Mouse (Mus musculus): Measurements from ENCODE around the gene Sez6. TPM values are rescaled to one million over a fixed set of nuclear protein-coding genes. Genes with fewer than 3 reads are reported as not detected.

The Sez6 gene
- polyA plus RNA-seq, 1 experiment from 2014 or later = 0.34 TPM

DNA sequence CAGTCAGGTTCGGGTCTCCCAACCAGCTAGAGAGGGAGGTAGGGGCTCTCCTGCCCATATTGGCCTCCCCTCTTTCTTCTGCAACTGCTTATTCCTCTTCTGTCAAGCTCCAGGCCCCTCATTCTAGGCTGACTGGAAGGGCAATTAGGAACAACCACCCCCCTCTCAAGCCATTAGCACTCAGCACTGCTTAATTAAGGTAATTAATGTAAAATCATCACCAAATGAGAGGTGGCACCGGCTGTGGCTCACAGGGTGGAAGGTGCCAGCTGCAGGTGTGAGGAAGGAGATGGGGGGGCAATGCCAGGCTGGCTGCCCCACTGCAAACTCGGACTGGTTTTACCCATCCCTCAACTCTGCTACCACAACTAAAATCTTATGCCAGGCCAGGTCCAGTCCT lies 25.8 kb downstream of the Sez6 start:
- no peaks in the 10 kb centered on the region for H3K9me3 ChIP-seq (ENCODE audit: control insufficient read depth, low read length)
- WGBS = 52% methylated on average over 3 of the region's 3 CpGs
- no peaks in the 10 kb centered on the region for H3K4me1 ChIP-seq (replicated peaks; ENCODE audit: control insufficient read depth, insufficient read depth, low read length)
- no peak overlapping the region for H3K4me2 ChIP-seq (ENCODE audit: low read depth, low read length)
- peaks cover 2% of the 10 kb centered on the region; the same call in 1 of the 2 replicates for H3K27me3 ChIP-seq (ENCODE audit: control insufficient read depth, insufficient read depth, low read depth, low read length)
- no peak overlapping the region for H3K9ac ChIP-seq (ENCODE audit: low read length)
- no peak for ATAC-seq (ENCODE audit: low read depth)
- H3K27ac ChIP-seq (ENCODE audit: low read length) = no peak overlapping the region
- H3K4me3 ChIP-seq (ENCODE audit: low read length) = no peak overlapping the region
- H3K36me3 ChIP-seq (ENCODE audit: control insufficient read depth, insufficient read depth, low read length) = no peaks in the 10 kb centered on the region

DNA sequence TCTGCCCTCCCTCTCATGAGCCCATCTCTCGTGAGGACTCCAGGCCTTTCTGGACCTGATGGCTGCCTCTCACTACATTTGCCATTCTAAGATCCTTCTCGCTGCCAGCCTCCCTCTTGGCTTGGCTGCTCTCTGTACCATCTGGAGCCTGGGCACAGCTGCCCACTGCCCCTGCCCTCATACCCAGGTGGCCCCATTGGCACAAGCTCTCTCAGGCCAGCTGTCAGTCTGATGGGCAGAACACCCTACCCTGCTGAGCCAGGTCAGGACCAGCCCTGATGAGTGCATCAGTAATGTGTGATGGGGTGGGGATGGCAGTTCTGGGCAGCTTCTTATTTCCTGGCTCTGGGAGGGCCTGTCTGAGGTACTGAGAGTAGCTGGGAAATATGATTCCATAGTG lies 27.7 kb downstream of the Sez6 start:
- WGBS = 68% methylated on average over 2 of the region's 2 CpGs
- no peak for ATAC-seq (ENCODE audit: low read depth)
- no peak overlapping the region for H3K4me3 ChIP-seq (ENCODE audit: low read length)
- H3K27me3 ChIP-seq (ENCODE audit: control insufficient read depth, insufficient read depth, low read depth, low read length) = peaks cover 1% of the 10 kb centered on the region; the same call in 1 of the 2 replicates
- no peak overlapping the region for H3K9ac ChIP-seq (ENCODE audit: low read length)
- H3K36me3 ChIP-seq (ENCODE audit: control insufficient read depth, insufficient read depth, low read length) = no peaks in the 10 kb centered on the region
- no peak overlapping the region for H3K27ac ChIP-seq (ENCODE audit: low read length)
- no peak overlapping the region for H3K4me2 ChIP-seq (ENCODE audit: low read depth, low read length)
- H3K9me3 ChIP-seq (ENCODE audit: control insufficient read depth, low read length) = no peaks in the 10 kb centered on the region
- H3K4me1 ChIP-seq (replicated peaks; ENCODE audit: control insufficient read depth, insufficient read depth, low read length) = no peaks in the 10 kb centered on the region

DNA sequence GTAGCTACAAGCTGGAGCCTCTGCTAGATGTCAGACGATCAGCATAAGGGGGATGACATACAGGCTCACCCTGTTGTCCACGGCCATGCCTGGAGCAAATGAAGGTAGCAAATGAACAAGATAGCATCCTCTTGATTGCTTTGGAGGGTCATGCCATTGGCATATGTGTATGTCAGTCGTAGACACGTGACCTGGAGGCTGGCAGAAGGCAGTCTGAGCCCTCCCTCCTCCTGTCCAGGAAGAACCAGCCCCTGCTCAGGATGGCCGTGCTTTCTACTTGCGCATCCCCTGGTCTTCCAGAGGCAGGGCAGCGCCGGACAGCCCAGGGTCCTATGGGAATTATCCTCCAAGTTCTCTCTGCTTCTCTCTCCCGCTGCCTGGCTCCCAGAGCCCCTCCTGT lies 28.3 kb downstream of the Sez6 start:
- Histone ChIP-seq H3K4me2 (ENCODE audit: low read depth, low read length) (no peak overlapping the region), H3K36me3 (ENCODE audit: control insufficient read depth, insufficient read depth, low read length) (no peaks in the 10 kb centered on the region), H3K4me1 (replicated peaks; ENCODE audit: control insufficient read depth, insufficient read depth, low read length) (no peaks in the 10 kb centered on the region), H3K27me3 (ENCODE audit: control insufficient read depth, insufficient read depth, low read depth, low read length) (no peaks in the 10 kb centered on the region), H3K4me3 (ENCODE audit: low read length) (no peak overlapping the region), H3K9ac (ENCODE audit: low read length) (no peak overlapping the region), H3K9me3 (ENCODE audit: control insufficient read depth, low read length) (no peaks in the 10 kb centered on the region), H3K27ac (ENCODE audit: low read length) (no peak overlapping the region)
- WGBS = 50% methylated on average over 9 of the region's 9 CpGs
- ATAC-seq (ENCODE audit: low read depth) = no peak

DNA sequence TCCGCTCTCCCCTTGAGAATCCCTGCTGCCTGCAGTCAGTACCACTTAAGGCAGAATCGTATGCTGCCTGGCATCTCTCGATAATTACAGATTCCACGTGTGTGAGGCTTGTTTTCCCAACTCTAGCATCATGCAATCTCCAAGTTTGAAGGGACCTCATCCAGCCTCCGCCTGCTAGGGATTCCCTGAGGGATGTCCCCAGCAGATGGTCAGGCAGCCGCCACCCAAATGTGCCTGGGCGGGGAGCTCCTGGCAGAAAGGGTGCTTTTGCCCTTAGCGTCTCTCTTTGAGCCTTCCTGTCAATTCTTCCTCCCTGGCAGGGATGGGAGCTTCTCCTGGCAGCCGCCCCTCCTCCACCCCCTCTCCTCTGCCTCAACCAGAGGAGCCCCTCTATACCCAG lies 29.6 kb downstream of the Sez6 start:
- 50% methylated on average over 9 of the region's 9 CpGs for WGBS
- Histone ChIP-seq H3K4me2 (ENCODE audit: low read depth, low read length) (no peak overlapping the region), H3K4me3 (ENCODE audit: low read length) (no peak overlapping the region), H3K27ac (ENCODE audit: low read length) (no peak overlapping the region), H3K27me3 (ENCODE audit: control insufficient read depth, insufficient read depth, low read depth, low read length) (no peaks in the 10 kb centered on the region), H3K4me1 (replicated peaks; ENCODE audit: control insufficient read depth, insufficient read depth, low read length) (peaks cover 2% of the 10 kb centered on the region; the same call in 1 of the 2 replicates), H3K9me3 (ENCODE audit: control insufficient read depth, low read length) (no peaks in the 10 kb centered on the region), H3K9ac (ENCODE audit: low read length) (no peak overlapping the region), H3K36me3 (ENCODE audit: control insufficient read depth, insufficient read depth, low read length) (no peaks in the 10 kb centered on the region)
- no peak for ATAC-seq (ENCODE audit: low read depth)

DNA sequence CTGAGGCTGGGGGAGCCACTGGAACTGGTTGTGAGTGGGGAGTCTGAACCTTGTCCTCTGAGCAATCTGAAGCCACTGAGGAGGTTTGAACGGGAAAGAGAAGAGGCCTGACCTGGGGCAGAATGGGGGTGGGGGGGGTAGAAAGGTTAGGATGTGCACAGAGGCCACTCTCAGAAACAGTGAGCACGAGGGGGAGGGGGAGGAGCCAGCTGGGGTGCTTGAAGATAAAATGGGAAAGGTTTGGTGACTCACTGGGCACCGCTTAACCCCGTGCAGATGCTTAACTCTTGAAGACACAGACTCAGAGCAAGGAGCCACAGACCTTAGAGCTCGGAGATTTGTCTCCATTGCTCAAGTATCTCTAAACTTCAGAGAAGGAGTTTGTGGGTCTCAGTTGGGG lies 30.3 kb downstream of the Sez6 start:
- Histone ChIP-seq H3K9me3 (ENCODE audit: control insufficient read depth, low read length) (no peaks in the 10 kb centered on the region), H3K4me2 (ENCODE audit: low read depth, low read length) (no peak overlapping the region), H3K9ac (ENCODE audit: low read length) (no peak overlapping the region), H3K27ac (ENCODE audit: low read length) (no peak overlapping the region), H3K4me3 (ENCODE audit: low read length) (no peak overlapping the region), H3K27me3 (ENCODE audit: control insufficient read depth, insufficient read depth, low read depth, low read length) (no peaks in the 10 kb centered on the region), H3K36me3 (ENCODE audit: control insufficient read depth, insufficient read depth, low read length) (no peaks in the 10 kb centered on the region), H3K4me1 (replicated peaks; ENCODE audit: control insufficient read depth, insufficient read depth, low read length) (peaks cover 2% of the 10 kb centered on the region; the same call in 1 of the 2 replicates)
- no peak for ATAC-seq (ENCODE audit: low read depth)
- WGBS = 23% methylated on average over 5 of the region's 5 CpGs

DNA sequence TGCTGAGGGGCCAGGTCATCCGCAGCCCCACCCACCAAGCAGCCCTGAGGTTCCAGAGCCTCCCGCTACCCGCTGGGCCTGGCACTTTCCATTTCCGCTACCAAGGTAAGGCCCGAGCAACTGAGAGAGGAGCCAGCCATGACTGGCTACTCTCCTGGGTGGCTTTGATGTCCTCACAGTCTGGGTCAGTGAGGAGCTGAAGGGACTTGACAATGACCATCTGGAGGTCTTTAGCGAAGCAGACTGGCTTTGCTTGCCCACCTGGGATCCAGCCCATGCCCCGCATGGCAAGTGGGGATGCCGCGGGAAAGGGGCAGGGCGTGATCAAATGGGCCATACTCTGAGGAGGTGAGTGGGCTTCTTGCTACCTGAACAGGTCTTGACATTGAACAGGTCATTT lies 32.3 kb downstream of the Sez6 start:
- Histone ChIP-seq H3K9ac (ENCODE audit: low read length) (no peak overlapping the region), H3K27ac (ENCODE audit: low read length) (no peak overlapping the region), H3K4me1 (replicated peaks; ENCODE audit: control insufficient read depth, insufficient read depth, low read length) (peaks cover 2% of the 10 kb centered on the region; the same call in 1 of the 2 replicates), H3K4me3 (ENCODE audit: low read length) (no peak overlapping the region), H3K27me3 (ENCODE audit: control insufficient read depth, insufficient read depth, low read depth, low read length) (no peaks in the 10 kb centered on the region), H3K36me3 (ENCODE audit: control insufficient read depth, insufficient read depth, low read length) (no peaks in the 10 kb centered on the region), H3K4me2 (ENCODE audit: low read depth, low read length) (no peak overlapping the region), H3K9me3 (ENCODE audit: control insufficient read depth, low read length) (no peaks in the 10 kb centered on the region)
- ATAC-seq (ENCODE audit: low read depth) = no peak
- 83% methylated on average over 10 of the region's 10 CpGs for WGBS

DNA sequence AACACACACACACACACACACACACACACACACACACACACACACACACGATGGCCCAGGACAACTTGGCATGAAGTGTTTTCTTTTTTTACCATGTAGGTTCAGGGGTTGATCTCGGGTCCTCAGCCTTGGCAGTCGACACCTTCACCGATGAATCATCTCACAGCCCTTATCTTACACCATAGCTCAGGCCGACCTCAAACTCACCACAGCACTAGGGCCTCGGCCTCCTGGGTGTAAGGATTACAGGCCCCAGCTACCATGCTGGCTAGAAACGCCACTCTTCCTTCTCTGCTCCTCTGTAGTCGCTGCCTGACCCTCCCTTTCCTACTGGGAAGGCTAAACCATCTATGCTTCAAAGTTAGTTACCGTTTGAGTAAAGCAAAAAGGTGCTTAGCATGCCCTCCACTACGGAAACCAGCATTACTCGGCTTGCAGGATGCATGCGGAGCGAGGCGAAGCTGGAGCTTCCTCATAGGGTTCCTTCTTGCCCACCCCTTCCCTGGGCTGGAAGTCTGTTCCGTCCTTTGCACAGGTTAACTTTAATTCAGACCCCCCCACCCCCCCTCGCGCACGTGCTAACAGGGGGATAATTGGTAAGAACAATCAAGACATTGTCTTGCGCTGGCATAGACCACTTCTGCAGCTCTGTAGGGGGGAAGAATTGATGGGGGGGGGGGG lies 34.0 kb downstream of the Sez6 start:
- WGBS = 21% methylated on average over 19 of the region's 19 CpGs
- Histone ChIP-seq H3K4me2 (ENCODE audit: low read depth, low read length) (no peak overlapping the region), H3K4me3 (ENCODE audit: low read length) (no peak overlapping the region), H3K36me3 (ENCODE audit: control insufficient read depth, insufficient read depth, low read length) (no peaks in the 10 kb centered on the region), H3K9me3 (ENCODE audit: control insufficient read depth, low read length) (no peaks in the 10 kb centered on the region), H3K27ac (ENCODE audit: low read length) (no peak overlapping the region), H3K4me1 (replicated peaks; ENCODE audit: control insufficient read depth, insufficient read depth, low read length) (peaks cover 2% of the 10 kb centered on the region; the same call in 1 of the 2 replicates), H3K27me3 (ENCODE audit: control insufficient read depth, insufficient read depth, low read depth, low read length) (no peaks in the 10 kb centered on the region), H3K9ac (ENCODE audit: low read length) (no peak overlapping the region)
- ATAC-seq (ENCODE audit: low read depth) = no peak

DNA sequence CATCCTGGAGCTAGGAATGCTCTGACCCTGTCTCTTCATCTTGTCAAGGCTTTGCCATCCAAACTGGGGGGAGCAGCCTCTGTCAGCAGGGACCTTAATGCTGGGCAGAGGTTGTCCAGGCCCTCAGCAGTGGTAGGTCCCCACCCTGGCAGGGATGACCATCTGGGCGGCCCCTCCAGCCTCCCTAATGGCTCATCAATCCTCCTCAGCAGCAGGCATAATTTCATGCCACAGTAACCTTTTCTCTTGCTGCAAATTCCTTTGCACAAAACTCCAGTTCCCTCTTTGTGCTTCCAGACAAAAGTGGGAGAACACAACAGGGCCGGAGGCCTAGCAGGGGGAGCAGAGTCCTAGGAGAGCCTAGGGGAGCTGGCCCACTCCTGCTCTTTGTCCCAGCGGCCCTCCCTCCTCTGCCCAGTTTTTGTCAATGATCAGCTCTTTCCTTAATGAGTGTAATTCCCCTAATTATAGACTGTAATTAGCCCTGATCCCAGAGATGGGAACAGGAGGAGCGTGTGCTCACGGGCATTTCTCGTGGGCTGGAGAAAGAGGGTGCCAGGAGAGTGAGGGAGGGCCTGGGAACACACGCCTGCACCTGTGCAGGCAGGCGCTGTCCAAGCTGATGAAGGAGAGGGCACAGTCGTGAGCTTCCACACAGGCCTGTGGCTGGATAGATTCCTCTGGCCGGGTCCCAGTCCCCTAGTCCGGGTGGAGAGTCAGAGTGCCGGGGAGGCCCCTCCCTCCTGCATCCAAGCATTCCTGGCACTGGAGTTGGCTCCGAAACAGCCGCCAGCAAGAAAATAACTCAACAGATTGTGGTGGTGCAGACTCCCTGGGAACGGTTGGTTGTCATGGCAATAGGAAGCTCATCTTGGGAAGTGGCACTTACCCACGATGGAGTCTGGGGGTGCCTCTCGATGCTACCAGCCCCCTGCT lies 34.8 kb downstream of the Sez6 start:
- Histone ChIP-seq H3K4me2 (ENCODE audit: low read depth, low read length) (no peak overlapping the region), H3K27ac (ENCODE audit: low read length) (no peak overlapping the region), H3K9ac (ENCODE audit: low read length) (no peak overlapping the region), H3K4me3 (ENCODE audit: low read length) (no peak overlapping the region), H3K9me3 (ENCODE audit: control insufficient read depth, low read length) (no peaks in the 10 kb centered on the region), H3K4me1 (replicated peaks; ENCODE audit: control insufficient read depth, insufficient read depth, low read length) (peaks cover 2% of the 10 kb centered on the region; the same call in 1 of the 2 replicates), H3K36me3 (ENCODE audit: control insufficient read depth, insufficient read depth, low read length) (no peaks in the 10 kb centered on the region), H3K27me3 (ENCODE audit: control insufficient read depth, insufficient read depth, low read depth, low read length) (no peaks in the 10 kb centered on the region)
- ATAC-seq (ENCODE audit: low read depth) = peak; percentile 47; the same call in 1 of the 2 replicates
- 25% methylated on average over 17 of the region's 17 CpGs for WGBS

DNA sequence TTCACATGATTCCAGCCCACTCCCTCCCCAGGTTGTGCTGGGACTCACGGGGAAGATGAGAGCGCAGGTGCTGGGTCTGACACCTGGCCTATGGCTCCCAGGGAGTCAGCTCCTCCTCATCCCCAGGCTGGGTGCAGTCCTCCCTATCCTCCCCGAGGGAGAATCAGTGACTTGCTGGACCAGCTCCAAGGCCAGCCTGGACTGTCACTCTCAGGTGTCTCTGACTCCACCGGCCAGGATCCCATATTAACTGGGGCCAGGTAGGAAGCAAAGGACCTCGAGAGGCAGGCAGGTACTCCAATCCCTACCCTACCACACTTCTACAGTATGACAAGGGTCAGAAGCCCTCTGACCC lies 35.4 kb downstream of the Sez6 start:
- H3K36me3 ChIP-seq (ENCODE audit: control insufficient read depth, insufficient read depth, low read length) = no peaks in the 10 kb centered on the region
- H3K4me2 ChIP-seq (ENCODE audit: low read depth, low read length) = no peak overlapping the region
- no peaks in the 10 kb centered on the region for H3K9me3 ChIP-seq (ENCODE audit: control insufficient read depth, low read length)
- H3K4me3 ChIP-seq (ENCODE audit: low read length) = no peak overlapping the region
- H3K27me3 ChIP-seq (ENCODE audit: control insufficient read depth, insufficient read depth, low read depth, low read length) = no peaks in the 10 kb centered on the region
- H3K4me1 ChIP-seq (replicated peaks; ENCODE audit: control insufficient read depth, insufficient read depth, low read length) = peaks cover 2% of the 10 kb centered on the region; the same call in 1 of the 2 replicates
- WGBS = 50% methylated on average over 5 of the region's 5 CpGs
- H3K9ac ChIP-seq (ENCODE audit: low read length) = no peak overlapping the region
- ATAC-seq (ENCODE audit: low read depth) = no peak
- no peak overlapping the region for H3K27ac ChIP-seq (ENCODE audit: low read length)
